Mouse (Mus musculus): ENCODE results near the gene Tmem179. TPM values are rescaled to one million over a fixed set of nuclear protein-coding genes. Genes with fewer than 3 reads are reported as not detected.
A peak's percentile ranks its signal among the peaks of the same experiment; 100 is the strongest.

Gene Tmem179
- polyA plus RNA-seq (2015; fragmentation: Nextera tagmentation; extraction: Ambion mirVana) = not detected in 2 replicates

DNA sequence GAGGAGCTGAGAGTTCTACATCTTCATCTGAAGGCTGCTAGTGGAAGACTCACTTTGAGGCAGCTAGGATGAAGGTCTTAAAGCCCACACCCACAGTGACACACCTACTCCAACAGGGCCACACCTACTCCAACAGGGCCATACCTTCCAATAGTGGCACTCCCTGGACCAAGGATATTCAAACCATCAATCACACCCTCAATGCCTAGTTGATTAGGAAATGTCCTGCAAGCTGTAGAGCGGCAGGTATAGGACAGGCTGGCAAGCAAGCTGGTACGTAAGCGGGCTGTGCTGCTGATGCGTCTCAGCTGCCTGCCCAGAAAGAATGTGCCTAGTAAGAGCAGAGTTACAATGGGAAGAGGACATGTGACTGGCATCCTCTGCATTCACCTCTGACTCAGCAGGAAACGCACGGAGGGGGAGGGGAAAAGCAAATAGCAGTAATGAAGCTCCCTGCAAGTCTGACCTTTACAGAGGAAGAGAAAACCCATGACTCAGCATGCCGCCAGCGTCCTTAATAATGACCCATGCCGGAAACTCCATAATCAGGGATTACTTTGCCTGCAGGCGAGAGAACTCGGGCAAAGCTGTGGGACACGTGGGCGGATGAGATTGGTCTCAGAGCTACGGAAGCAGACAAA is at the start of gene Tmem179:
Gene Tmem179, minus strand, starts transcription at position 51 of the 641 bp plus-strand sequence.
- DNase-seq = peak; percentile 63
- Histone ChIP-seq H3K4me3 (ENCODE audit: low read depth, low read length) (no peak within 1 kb of the TSS), H3K4me2 (ENCODE audit: low read depth, low read length) (no peak within 1 kb of the TSS), H3K27ac (ENCODE audit: low read depth) (no peak within 1 kb of the TSS), H3K4me1 (ENCODE audit: insufficient read depth) (no peaks in the 10 kb centered on the region), H3K36me3 (replicated peaks; ENCODE audit: insufficient read depth, low read length) (no peaks in the 10 kb centered on the region), H3K9ac (replicated peaks) (no peak within 1 kb of the TSS), H3K9me3 (ENCODE audit: low read length) (no peaks in the 10 kb centered on the region), H3K27me3 (ENCODE audit: insufficient read depth, low read length) (no peaks in the 10 kb centered on the region; the same call in 1 of the 2 replicates)
- peak; percentile 79 for ATAC-seq
- WGBS (ENCODE audit: insufficient replicate concordance) = 8% methylated on average over 14 of the region's 14 CpGs
- TF ChIP-seq EP300 (IDR thresholded peaks at IDR 0.05; ENCODE audit: low read depth) = peak; percentile 62; the same call in 1 of the 2 replicates
- TF ChIP-seq CTCF (IDR thresholded peaks at IDR 0.05; ENCODE audit: low read depth) = no peak

DNA sequence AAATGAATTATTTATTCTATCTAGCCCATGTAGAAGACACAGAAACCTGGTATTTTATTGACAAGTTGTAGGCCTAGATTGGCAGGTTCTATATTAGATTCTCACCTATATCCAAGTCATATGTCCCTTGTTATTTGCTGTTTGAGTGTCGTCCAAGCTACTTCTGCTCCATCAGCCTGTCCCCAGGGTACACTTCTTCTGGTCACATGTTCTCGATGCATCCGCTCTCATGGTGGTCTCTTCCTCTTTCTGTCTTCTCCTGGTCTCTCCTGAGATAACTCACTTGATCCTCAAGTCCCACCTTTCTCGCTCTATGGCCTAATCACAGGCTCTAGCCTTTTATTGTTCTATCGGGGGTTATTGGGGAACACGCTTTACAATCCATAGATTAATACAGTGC is 46.5 kb upstream of the Tmem179 start:
- DNase-seq (no peak), ATAC-seq (no peak)
- TF ChIP-seq CTCF (IDR thresholded peaks at IDR 0.05; ENCODE audit: low read depth) (no peak), EP300 (IDR thresholded peaks at IDR 0.05; ENCODE audit: low read depth) (no peak)
- peaks cover 8% of the 10 kb centered on the region; the same call in 1 of the 2 replicates for H3K4me1 ChIP-seq (ENCODE audit: insufficient read depth)
- H3K36me3 ChIP-seq (replicated peaks; ENCODE audit: insufficient read depth, low read length) = no peaks in the 10 kb centered on the region
- no peak overlapping the region for H3K27ac ChIP-seq (ENCODE audit: low read depth)
- H3K27me3 ChIP-seq (ENCODE audit: insufficient read depth, low read length) = no peaks in the 10 kb centered on the region
- WGBS (ENCODE audit: insufficient replicate concordance) = 72% methylated on average over 6 of the region's 6 CpGs
- no peak overlapping the region for H3K4me2 ChIP-seq (ENCODE audit: low read depth, low read length)
- no peak overlapping the region for H3K4me3 ChIP-seq (ENCODE audit: low read depth, low read length)
- H3K9me3 ChIP-seq (ENCODE audit: low read length) = no peaks in the 10 kb centered on the region
- H3K9ac ChIP-seq (replicated peaks) = no peak overlapping the region

DNA sequence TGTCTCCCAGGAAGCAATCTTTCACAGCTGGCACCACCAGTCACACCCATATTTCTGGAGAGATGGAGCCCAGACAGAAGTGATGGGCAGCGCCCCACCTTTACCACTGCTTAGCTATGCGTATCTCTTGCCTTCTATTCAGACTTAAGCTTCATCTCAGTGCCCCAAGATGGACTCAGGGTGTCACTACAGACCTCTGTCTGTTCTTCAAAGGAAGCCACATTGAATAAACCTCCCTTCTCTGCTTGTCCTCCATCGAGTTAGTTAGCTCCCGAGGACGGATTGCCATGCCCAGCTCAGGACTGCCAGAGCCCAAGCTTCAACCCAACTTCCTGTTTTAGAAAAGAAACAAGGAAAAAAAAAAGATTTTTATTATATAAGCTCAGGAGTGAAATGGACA is 45.9 kb upstream of the Tmem179 start:
- no peak; the same call in 1 of the 2 replicates for TF ChIP-seq CTCF (IDR thresholded peaks at IDR 0.05; ENCODE audit: low read depth)
- no peak for TF ChIP-seq EP300 (IDR thresholded peaks at IDR 0.05; ENCODE audit: low read depth)
- no peak overlapping the region for H3K27ac ChIP-seq (ENCODE audit: low read depth)
- 55% methylated on average over 5 of the region's 5 CpGs for WGBS (ENCODE audit: insufficient replicate concordance)
- ATAC-seq (no peak), DNase-seq (no peak)
- H3K9me3 ChIP-seq (ENCODE audit: low read length) = no peaks in the 10 kb centered on the region
- H3K4me1 ChIP-seq (ENCODE audit: insufficient read depth) = peaks cover 8% of the 10 kb centered on the region; the same call in 1 of the 2 replicates
- no peak overlapping the region for H3K4me2 ChIP-seq (ENCODE audit: low read depth, low read length)
- no peak overlapping the region for H3K4me3 ChIP-seq (ENCODE audit: low read depth, low read length)
- no peak overlapping the region for H3K9ac ChIP-seq (replicated peaks)
- H3K27me3 ChIP-seq (ENCODE audit: insufficient read depth, low read length) = no peaks in the 10 kb centered on the region
- H3K36me3 ChIP-seq (replicated peaks; ENCODE audit: insufficient read depth, low read length) = no peaks in the 10 kb centered on the region

DNA sequence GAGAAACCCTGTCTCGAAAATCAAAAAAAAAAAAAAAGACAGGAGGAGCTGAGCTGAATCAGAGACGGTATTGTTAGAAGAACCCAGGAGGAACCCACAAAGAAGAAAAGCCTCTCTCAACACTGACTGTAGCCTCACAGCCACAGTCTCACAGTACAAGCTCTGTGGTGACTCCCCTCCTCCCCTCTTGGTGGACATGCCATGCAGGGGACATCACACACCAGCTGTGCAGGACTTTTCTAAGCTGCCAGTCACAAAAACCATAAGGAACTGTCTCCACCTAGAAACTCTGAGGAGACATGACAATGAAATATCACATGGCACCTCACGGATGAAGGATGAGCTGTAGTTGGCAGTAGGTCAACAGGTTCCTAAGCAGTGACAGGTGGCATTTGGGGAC is 44.6 kb upstream of the Tmem179 start:
- Histone ChIP-seq H3K4me2 (ENCODE audit: low read depth, low read length) (no peak overlapping the region), H3K4me1 (ENCODE audit: insufficient read depth) (peaks cover 8% of the 10 kb centered on the region; the same call in 1 of the 2 replicates), H3K27ac (ENCODE audit: low read depth) (no peak overlapping the region), H3K36me3 (replicated peaks; ENCODE audit: insufficient read depth, low read length) (no peaks in the 10 kb centered on the region), H3K27me3 (ENCODE audit: insufficient read depth, low read length) (no peaks in the 10 kb centered on the region), H3K9ac (replicated peaks) (no peak overlapping the region), H3K9me3 (ENCODE audit: low read length) (no peaks in the 10 kb centered on the region), H3K4me3 (ENCODE audit: low read depth, low read length) (no peak overlapping the region)
- 64% methylated on average over 3 of the region's 3 CpGs for WGBS (ENCODE audit: insufficient replicate concordance)
- DNase-seq (no peak), ATAC-seq (no peak)
- TF ChIP-seq CTCF (IDR thresholded peaks at IDR 0.05; ENCODE audit: low read depth) (no peak), EP300 (IDR thresholded peaks at IDR 0.05; ENCODE audit: low read depth) (no peak)

DNA sequence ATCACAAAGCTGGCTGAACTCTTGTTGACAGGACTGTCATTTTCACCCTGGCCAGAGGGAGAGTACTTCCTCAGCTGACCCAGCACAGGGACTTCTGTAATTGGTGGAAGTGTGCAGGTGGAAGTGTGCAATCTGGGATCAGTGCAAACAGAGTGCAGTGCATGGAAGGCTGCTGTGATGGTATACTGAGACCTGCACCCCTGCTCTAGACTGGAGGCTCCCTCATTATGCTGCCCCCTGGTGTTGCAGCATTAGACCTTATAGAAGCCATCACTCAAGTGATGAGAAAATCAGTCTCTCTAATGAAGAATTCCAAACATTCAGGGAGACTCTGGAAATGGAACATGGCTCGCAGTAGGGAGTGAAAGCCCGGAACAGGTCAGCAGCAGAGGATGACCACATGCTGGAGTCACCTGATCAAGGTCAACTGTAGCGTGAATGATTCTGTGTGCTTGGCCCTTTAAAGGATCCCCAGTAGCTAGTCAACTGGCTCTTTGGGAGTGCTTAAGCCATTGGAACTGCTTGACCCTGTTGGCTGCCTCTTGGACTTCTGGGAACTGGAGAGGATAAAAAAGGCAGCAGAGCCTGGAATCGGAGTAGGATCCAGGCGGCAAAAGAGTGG is 43.7 kb upstream of the Tmem179 start:
- peaks cover 8% of the 10 kb centered on the region; the same call in 1 of the 2 replicates for H3K4me1 ChIP-seq (ENCODE audit: insufficient read depth)
- ATAC-seq (peak; percentile 75), DNase-seq (no peak)
- peak overlapping the region; percentile 7; the same call in 1 of the 2 replicates for H3K27ac ChIP-seq (ENCODE audit: low read depth)
- TF ChIP-seq EP300 (IDR thresholded peaks at IDR 0.05; ENCODE audit: low read depth) (no peak), CTCF (IDR thresholded peaks at IDR 0.05; ENCODE audit: low read depth) (peak; percentile 62)
- H3K9ac ChIP-seq (replicated peaks) = no peak overlapping the region
- H3K36me3 ChIP-seq (replicated peaks; ENCODE audit: insufficient read depth, low read length) = no peaks in the 10 kb centered on the region
- WGBS (ENCODE audit: insufficient replicate concordance) = 54% methylated on average over 5 of the region's 5 CpGs
- no peak overlapping the region for H3K4me2 ChIP-seq (ENCODE audit: low read depth, low read length)
- H3K4me3 ChIP-seq (ENCODE audit: low read depth, low read length) = no peak overlapping the region
- H3K9me3 ChIP-seq (ENCODE audit: low read length) = no peaks in the 10 kb centered on the region
- no peaks in the 10 kb centered on the region for H3K27me3 ChIP-seq (ENCODE audit: insufficient read depth, low read length)

DNA sequence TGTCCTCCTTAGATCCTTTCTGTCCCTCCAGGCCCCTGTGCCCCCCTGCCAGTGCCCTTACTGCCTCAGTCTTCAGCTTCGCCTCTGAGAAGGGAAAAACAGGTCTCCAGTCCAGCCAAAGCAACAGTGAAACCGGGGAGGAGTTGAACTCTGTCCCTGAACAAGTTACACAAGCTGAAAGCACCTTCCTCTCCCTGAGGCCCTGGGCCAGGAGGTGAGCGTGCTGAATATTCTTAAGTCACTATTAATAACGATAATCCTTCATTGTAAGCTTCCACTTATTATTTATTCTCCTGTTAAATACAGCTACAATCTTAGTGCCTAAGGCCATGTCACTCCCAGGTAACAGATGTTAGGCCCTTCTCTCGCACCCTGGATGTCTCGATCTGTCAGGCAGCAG is 43.1 kb upstream of the Tmem179 start:
- WGBS (ENCODE audit: insufficient replicate concordance) = 59% methylated on average over 6 of the region's 6 CpGs

More for the DNA sequence above, 43.1 kb upstream of the Tmem179 start:
- Histone ChIP-seq H3K36me3 (replicated peaks; ENCODE audit: insufficient read depth, low read length) (no peaks in the 10 kb centered on the region), H3K4me3 (ENCODE audit: low read depth, low read length) (no peak overlapping the region), H3K9me3 (ENCODE audit: low read length) (no peaks in the 10 kb centered on the region), H3K27ac (ENCODE audit: low read depth) (peak overlapping the region; percentile 7; the same call in 1 of the 2 replicates), H3K4me1 (ENCODE audit: insufficient read depth) (peaks cover 8% of the 10 kb centered on the region; the same call in 1 of the 2 replicates), H3K27me3 (ENCODE audit: insufficient read depth, low read length) (no peaks in the 10 kb centered on the region), H3K4me2 (ENCODE audit: low read depth, low read length) (no peak overlapping the region), H3K9ac (replicated peaks) (no peak overlapping the region)
- DNase-seq = no peak
- TF ChIP-seq CTCF (IDR thresholded peaks at IDR 0.05; ENCODE audit: low read depth) (no peak), EP300 (IDR thresholded peaks at IDR 0.05; ENCODE audit: low read depth) (no peak)
- peak; percentile 47; the same call in 1 of the 2 replicates for ATAC-seq

Data from liver, postnatal 0 days (tissue).